Mouse (Mus musculus) lung, postnatal 0 days (tissue): ENCODE measurements around the gene Cyp2a4.
"Not testable (repeated sequence)": the region's sequence is repeated elsewhere in the genome, so short reads cannot be mapped to it uniquely, and the experiment has no call there.

Source experiments
- CTCF ChIP-seq: IDR thresholded peaks from 2 replicates; pipeline ENCODE4 v1.5.1; 2016; ENCODE audit warnings: antibody characterized with exemption, mild to moderate bottlenecking
- EP300 ChIP-seq: IDR thresholded peaks from 2 replicates; pipeline ENCODE4 v1.6.1; 2016; ENCODE audit warnings: antibody characterized with exemption, mild to moderate bottlenecking, control low read depth

DNA sequence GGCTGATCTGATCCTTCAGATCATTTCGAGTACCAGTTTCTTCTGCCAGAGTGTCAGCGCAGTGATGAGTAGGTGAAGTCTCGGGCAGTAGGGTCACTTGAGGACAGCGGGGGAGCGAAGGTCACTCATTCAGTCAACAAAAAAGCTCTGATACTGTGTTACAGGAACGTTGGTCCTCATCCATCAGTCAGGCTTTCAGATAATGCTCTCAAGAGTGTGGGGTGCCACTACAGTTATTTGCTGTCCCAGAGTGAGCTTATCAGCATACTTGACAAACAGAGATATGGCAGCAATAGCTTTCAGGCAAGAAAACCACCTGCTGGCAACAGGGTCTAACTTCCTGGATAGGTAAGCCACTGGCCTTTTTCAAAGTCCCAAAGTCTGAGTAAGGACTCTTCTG lies 49.8 kb downstream of the Cyp2a4 start:
- TF ChIP-seq EP300, CTCF: not testable (repeated sequence)
